Mouse (Mus musculus) forebrain, embryonic 16.5 days (tissue): ENCODE results near the gene Pidd1. TPM values are rescaled to one million over a fixed set of nuclear protein-coding genes. Genes with fewer than 3 reads are reported as not detected.

Experiments used
- ATAC-seq: fragments of 200-750 bp; cut with Nextera tagmentation; 2 replicates; pipeline ENCODE4 v1.8.0; 2017; ENCODE audit warnings: mild to moderate bottlenecking, moderate library complexity
- H3K27ac ChIP-seq: fragments of 300-500 bp; sonication (generic); 2 replicates; pipeline ENCODE4 v1.5.1; 2014; ENCODE audit warnings: low read length, control low read depth
- H3K27me3 ChIP-seq: fragments of 300-500 bp; sonication (generic); replicated peaks from 2 replicates; pipeline ENCODE4 v1.6.1; 2014; ENCODE audit warnings: low read length; ENCODE audit not compliant: control insufficient read depth, insufficient read depth
- H3K36me3 ChIP-seq: fragments of 300-500 bp; sonication (generic); 2 replicates; pipeline ENCODE4 v1.6.1; 2014; ENCODE audit not compliant: control insufficient read depth, insufficient read depth
- H3K4me1 ChIP-seq: fragments of 300-500 bp; sonication (generic); replicated peaks from 2 replicates; pipeline ENCODE4 v1.6.1; 2014; ENCODE audit warnings: low read length; ENCODE audit not compliant: control insufficient read depth, insufficient read depth
- H3K4me2 ChIP-seq: fragments of 300-500 bp; sonication (generic); 2 replicates; pipeline ENCODE4 v1.6.1; 2014; ENCODE audit warnings: mild to moderate bottlenecking, low read length, control low read depth
- H3K4me3 ChIP-seq: fragments of 300-500 bp; sonication (generic); replicated peaks from 2 replicates; pipeline ENCODE4 v1.5.1; 2014; ENCODE audit warnings: mild to moderate bottlenecking, low read length, control low read depth
- H3K9ac ChIP-seq: fragments of 300-500 bp; sonication (generic); replicated peaks from 2 replicates; pipeline ENCODE4 v1.6.1; 2014; ENCODE audit warnings: low read depth, low read length, control low read depth
- H3K9me3 ChIP-seq: fragments of 300-500 bp; sonication (generic); 2 replicates; pipeline ENCODE4 v1.6.1; 2016; ENCODE audit warnings: low read length; ENCODE audit not compliant: control insufficient read depth
- WGBS: fragments of 180-500 bp; shearing (Covaris S2); extraction: QIAGEN DNeasy Blood & Tissue Kit; methylation state at CpG from one replicate; pipeline ENCODE4 v1.1.7; 2014; 5-methylcytosine and 5-hydroxymethylcytosine counted together
- polyA plus RNA-seq: library from polyadenylated mRNA; unstranded; fragments of >200 nt; fragmentation: Nextera tagmentation; extraction: Ambion mirVana; gene quantifications from 2 replicates; pipeline ENCODE4 v1.2.1, GENCODE M21; 2015

Gene Pidd1
- polyA plus RNA-seq, 1 experiment from 2014 or later: 9.9 TPM

DNA sequence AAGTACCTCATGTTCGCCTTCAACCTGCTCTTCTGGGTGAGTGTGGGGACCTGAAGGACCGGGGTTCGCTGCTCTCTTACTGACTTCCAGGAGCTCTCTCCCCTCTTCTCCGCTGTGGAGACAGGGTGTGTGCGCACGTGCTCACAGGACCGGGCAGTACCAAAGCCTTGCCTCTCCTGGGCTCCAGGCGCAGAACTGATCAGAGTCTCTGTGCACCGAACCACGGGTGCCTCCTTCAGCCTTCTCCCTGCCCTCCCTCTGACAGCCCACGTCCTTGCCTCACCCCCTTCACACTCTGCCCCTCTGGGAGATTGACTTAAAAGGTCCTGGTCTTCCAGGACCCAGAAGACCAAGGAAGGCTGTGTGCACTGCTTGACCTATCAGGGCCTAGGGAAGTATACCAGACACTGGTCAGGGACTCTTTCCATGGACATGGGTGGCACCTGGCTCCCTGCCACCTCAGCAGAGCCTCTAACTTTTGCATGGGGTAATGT is 38.8 kb upstream of the Pidd1 start:
- peak overlapping the region; percentile 88 for H3K4me2 ChIP-seq
- H3K4me3 ChIP-seq: peak overlapping the region; percentile 71
- H3K27ac ChIP-seq: no peak overlapping the region
- no peaks in the 10 kb centered on the region for H3K36me3 ChIP-seq
- 4% methylated on average over 11 of the region's 11 CpGs for WGBS
- H3K9ac ChIP-seq: peak overlapping the region; percentile 71
- H3K27me3 ChIP-seq: peaks cover 4% of the 10 kb centered on the region
- ATAC-seq: peak; percentile 24
- no peaks in the 10 kb centered on the region for H3K9me3 ChIP-seq
- H3K4me1 ChIP-seq: peaks cover 25% of the 10 kb centered on the region

DNA sequence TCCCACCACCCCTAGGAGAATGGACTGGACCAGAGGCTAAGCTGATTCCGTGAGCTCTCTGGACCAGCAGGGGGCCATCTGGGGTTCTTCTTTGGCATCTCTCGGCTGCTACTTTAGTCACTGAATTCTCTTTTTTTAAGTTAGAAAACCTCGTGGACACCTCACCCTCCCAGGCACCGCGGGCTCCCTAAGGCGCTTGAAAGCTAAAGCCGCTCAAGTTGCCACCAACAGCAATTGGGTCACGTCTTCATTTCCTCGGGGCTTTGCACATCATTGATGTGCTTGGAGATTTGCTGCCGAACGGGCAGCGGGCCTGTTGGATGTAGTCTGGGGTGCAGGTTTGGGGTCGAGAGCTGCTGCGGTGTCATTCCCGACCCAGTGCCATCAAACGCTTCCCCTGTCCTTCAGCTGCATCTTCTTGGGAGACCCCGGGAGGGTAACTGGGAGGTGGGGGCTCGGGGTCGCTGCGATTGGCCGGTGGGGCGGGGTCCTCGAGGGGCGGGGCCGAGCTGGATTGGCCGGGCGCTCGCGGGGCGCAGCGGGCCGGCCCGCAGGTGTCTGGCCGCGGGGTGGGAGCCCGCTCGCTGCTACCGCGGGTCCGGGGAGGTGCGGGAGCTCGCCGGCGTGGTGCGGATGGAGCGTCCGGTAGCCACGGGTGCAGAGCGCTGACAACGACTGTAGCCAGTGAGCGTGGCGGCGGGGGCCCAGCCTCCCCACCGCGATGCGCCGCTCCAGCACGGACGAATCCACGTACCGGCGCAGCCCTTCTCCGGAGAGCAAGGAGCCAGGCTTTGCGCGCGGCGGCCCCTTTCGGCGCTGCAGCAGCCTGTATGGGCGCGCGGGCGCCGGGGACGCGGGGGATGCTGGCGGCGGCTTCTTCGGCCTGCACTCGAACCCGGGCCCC is 37.9 kb upstream of the Pidd1 start:
- Histone ChIP-seq H3K4me1 (peaks cover 29% of the 10 kb centered on the region), H3K4me3 (peak overlapping the region; percentile 71), H3K4me2 (peak overlapping the region; percentile 88), H3K36me3 (no peaks in the 10 kb centered on the region), H3K9me3 (no peaks in the 10 kb centered on the region), H3K27ac (no peak overlapping the region; the same call in 1 of the 2 replicates), H3K9ac (peak overlapping the region; percentile 71), H3K27me3 (peaks cover 10% of the 10 kb centered on the region)
- ATAC-seq: peak; percentile 62
- under 1% methylated on average over 68 of the region's 81 CpGs for WGBS

DNA sequence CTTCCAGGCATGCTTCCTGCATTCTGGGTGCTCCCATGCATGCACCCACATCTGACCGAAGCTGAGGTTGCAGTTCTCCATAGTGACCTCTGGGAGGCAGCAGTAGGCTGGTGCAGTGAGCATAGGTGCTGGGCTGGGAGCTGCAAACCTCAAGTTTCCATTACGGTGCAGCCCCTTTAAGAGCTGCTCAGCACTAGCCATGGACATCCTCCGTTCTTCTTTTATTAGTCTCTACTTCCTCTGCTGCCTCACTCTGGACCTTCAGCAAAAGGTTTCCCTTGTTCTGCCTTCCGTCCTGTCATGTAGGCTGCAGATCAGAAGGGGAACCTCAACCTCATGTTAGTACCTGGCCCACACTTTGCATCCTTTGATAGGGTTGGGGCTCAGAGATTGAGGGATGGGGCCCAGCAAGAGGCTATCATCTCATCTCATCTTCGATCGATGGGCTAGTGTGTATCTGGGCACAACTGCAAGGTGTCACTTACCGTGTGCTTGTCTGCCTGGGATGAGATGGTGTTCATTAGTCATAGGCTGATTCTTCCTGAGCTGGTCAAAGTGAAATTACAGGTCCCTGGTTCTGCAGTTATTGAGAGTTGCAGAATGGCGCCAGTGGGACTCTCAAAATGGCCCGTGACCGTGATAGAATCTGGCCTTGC is 37.1 kb upstream of the Pidd1 start:
- Histone ChIP-seq H3K9me3 (no peaks in the 10 kb centered on the region), H3K9ac (no peak overlapping the region), H3K4me1 (peaks cover 35% of the 10 kb centered on the region), H3K4me3 (peak overlapping the region; percentile 71), H3K36me3 (no peaks in the 10 kb centered on the region), H3K4me2 (peak overlapping the region; percentile 88), H3K27me3 (peaks cover 14% of the 10 kb centered on the region), H3K27ac (no peak overlapping the region; the same call in 1 of the 2 replicates)
- peak; percentile 65 for ATAC-seq
- WGBS: 5% methylated on average over 10 of the region's 10 CpGs

DNA sequence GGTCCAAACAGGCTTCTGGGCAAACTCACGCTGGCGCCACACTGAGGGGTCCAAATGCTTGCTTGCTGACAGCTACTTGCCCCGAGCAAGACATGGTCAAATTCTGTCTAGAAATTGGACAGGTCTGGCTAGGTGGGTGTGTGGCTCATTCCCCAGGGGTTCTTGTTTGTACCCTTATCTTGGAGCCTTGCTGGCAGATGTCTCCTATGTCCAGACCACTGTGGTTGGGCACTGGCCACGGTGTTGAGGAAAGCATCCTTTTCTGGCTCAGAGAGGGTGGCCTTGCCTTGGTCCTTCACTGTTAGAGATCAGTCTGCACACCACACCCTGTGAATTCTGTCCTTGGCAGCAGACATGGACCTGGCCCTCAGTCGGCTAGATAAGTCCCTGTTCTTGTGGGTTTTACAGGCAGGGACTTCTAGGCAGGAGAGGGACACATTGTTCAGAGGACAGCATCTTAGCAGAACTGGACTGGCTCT is 34.5 kb upstream of the Pidd1 start:
- ATAC-seq: no peak
- Histone ChIP-seq H3K9me3 (no peaks in the 10 kb centered on the region), H3K27me3 (peaks cover 13% of the 10 kb centered on the region), H3K4me3 (no peak overlapping the region), H3K4me2 (no peak overlapping the region), H3K9ac (no peak overlapping the region), H3K4me1 (peaks cover 46% of the 10 kb centered on the region), H3K36me3 (no peaks in the 10 kb centered on the region), H3K27ac (no peak overlapping the region)
- WGBS: 80% methylated on average over 5 of the region's 5 CpGs

DNA sequence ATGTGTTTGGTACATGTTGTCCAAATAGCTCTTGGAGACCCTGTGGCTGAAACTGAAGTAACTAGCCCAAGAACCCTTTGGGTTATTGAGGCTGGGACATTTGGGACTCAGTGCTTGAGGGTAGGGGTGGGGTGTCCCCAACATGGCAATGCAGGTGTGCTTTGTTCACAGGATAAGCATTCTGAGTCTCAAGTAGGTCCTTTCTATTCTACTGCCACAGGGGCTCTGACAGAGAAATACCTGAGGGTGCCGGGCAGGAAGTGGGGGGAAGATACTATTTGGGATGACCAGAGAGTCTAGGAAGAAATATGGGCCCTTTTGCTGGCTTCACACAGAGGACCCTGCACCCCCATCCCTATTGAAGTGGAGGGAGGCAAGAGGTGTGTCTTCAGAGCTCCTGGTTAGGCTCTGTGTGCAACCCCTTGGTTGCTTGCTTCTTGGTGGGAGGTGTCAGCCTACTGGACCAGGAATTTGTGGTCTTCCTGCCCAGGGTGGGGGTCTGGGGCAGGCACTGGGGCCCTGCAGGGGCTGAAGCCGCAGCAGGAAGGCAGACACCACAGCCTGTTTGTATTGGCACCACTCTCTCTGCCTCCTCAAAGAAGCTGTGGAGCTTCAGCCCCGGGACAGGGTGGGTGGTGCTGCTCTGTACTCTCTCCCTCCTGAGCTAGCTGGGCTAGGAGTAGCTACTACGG is 33.9 kb upstream of the Pidd1 start:
- H3K36me3 ChIP-seq: peaks cover under 1% of the 10 kb centered on the region; the same call in 1 of the 2 replicates
- H3K4me1 ChIP-seq: peaks cover 41% of the 10 kb centered on the region
- WGBS: 78% methylated on average over 4 of the region's 4 CpGs
- no peak overlapping the region for H3K27ac ChIP-seq
- H3K4me3 ChIP-seq: no peak overlapping the region
- H3K4me2 ChIP-seq: no peak overlapping the region
- H3K9me3 ChIP-seq: no peaks in the 10 kb centered on the region
- H3K9ac ChIP-seq: no peak overlapping the region
- no peak for ATAC-seq
- H3K27me3 ChIP-seq: peaks cover 10% of the 10 kb centered on the region

DNA sequence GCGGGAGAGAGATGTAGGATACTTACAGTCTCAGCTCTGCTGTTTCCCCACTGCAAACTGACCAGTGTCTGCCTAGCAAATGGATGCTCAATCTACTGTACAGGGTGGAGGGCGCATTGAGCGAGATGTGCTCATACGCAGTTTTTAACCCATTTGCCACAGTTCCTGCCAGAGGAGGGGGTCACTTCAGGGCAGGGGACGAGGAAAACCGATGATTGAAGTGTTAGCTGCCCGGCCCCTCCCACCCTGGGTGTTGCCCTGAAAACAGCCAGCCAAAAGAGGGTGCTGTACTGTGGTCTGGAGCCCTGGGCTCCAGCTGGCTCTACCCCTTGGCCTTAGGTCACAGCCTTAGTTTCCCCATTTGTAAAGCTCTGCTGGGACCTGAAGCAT is 33.2 kb upstream of the Pidd1 start:
- no peak overlapping the region; the same call in 1 of the 2 replicates for H3K4me3 ChIP-seq
- H3K4me1 ChIP-seq: peaks cover 36% of the 10 kb centered on the region
- H3K9ac ChIP-seq: no peak overlapping the region
- no peaks in the 10 kb centered on the region for H3K9me3 ChIP-seq
- peaks cover 2% of the 10 kb centered on the region; the same call in 1 of the 2 replicates for H3K36me3 ChIP-seq
- WGBS: 20% methylated on average over 7 of the region's 7 CpGs
- H3K4me2 ChIP-seq: 0 out of 2 replicates have a peak overlapping the region, but pooled peaks have one; percentile 2
- H3K27ac ChIP-seq: no peak overlapping the region
- H3K27me3 ChIP-seq: peaks cover 10% of the 10 kb centered on the region
- ATAC-seq: no peak

DNA sequence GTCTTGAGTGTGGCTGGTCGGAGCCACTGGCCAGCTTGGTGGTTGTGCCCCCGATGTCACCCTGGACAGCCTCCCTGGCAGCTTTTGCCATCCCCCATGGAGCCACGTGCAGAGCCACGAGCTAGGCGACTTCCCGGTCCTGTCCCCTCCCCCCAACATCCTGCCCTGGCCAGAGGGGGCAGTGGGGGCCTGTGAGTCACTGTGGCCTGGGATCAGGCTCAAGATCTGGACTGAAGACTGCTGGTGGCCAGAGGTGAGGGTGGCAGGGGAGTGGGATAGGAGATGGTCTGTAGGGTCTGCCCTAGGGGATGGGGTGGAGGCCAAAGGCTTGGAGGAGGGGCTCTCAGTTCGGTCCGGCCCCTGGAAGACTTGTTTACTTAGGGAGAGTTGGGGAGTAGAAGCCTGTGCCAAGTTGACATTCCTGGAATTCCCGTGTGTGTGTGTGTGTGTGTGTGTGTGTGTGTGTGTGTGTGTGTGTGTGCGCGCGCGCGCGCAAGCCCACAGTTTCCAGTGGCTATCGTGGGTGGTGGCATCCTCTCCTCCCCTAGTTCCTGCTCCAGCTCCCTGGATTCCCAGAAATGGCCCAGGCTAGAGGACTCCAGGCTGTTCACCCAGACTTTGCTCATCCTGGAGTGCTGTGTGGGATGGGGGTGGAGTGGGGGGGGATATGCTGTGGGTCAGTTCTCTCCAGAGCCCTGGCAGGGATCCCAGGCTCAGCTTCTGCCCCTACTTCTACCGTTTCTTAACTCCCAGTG is 32.6 kb upstream of the Pidd1 start:
- peak overlapping the region; percentile 54; the same call in 1 of the 2 replicates for H3K27ac ChIP-seq
- peaks cover 3% of the 10 kb centered on the region for H3K36me3 ChIP-seq
- H3K27me3 ChIP-seq: peaks cover 10% of the 10 kb centered on the region
- H3K4me2 ChIP-seq: peak overlapping the region; percentile 80
- peaks cover 31% of the 10 kb centered on the region for H3K4me1 ChIP-seq
- H3K9ac ChIP-seq: no peak overlapping the region
- no peaks in the 10 kb centered on the region for H3K9me3 ChIP-seq
- no peak for ATAC-seq
- 10% methylated on average over 13 of the region's 17 CpGs for WGBS
- H3K4me3 ChIP-seq: no peak overlapping the region; the same call in 1 of the 2 replicates

DNA sequence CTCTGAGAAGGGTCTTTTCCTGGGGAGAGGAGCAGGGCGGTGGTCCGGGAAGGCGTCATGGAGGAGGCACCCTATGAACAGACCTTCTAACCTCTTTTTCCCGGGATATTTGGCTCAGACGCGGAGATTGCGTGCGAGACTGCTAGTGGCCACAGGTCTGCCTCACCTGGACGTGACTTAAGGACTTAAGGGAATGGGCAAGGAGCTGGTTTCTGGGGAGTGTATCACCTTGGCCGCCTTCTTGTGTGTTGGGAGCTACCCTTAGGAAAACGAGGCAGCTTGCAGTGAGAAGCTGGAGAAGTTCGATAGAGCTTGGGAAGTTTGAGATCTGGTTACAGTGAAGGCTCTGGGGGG is 32.0 kb upstream of the Pidd1 start:
- no peaks in the 10 kb centered on the region for H3K9me3 ChIP-seq
- no peak for ATAC-seq
- peak overlapping the region; percentile 67 for H3K4me3 ChIP-seq
- H3K36me3 ChIP-seq: peaks cover 8% of the 10 kb centered on the region
- peaks cover 10% of the 10 kb centered on the region for H3K27me3 ChIP-seq
- H3K4me2 ChIP-seq: peak overlapping the region; percentile 80
- H3K9ac ChIP-seq: peak overlapping the region; percentile 92
- H3K4me1 ChIP-seq: peaks cover 25% of the 10 kb centered on the region
- WGBS: 1% methylated on average over 12 of the region's 12 CpGs
- no peak overlapping the region for H3K27ac ChIP-seq
